Mouse (Mus musculus) frontal cortex, adult 2 months (tissue): ENCODE data around the gene Tgm7. TPM values are rescaled to one million over a fixed set of nuclear protein-coding genes. Genes with fewer than 3 reads are reported as not detected.

ENCODE experiments used
- DNase-seq, 2 experiments: peaks; one replicate each; pipeline ENCODE4 v3.0.0; 2022; ENCODE audit warnings: low spot score in 1 of 2; ENCODE audit errors: extremely low spot score in 1 of 2
- polyA plus RNA-seq: library from polyadenylated mRNA; depleted of rRNA; stranded (reverse); fragments of >200 nt; gene quantifications from 2 replicates; pipeline ENCODE4 v1.2.3, GENCODE M21; 2012; rRNA removed

Gene Tgm7
- polyA plus RNA-seq, 1 experiment: 0.78 TPM

DNA sequence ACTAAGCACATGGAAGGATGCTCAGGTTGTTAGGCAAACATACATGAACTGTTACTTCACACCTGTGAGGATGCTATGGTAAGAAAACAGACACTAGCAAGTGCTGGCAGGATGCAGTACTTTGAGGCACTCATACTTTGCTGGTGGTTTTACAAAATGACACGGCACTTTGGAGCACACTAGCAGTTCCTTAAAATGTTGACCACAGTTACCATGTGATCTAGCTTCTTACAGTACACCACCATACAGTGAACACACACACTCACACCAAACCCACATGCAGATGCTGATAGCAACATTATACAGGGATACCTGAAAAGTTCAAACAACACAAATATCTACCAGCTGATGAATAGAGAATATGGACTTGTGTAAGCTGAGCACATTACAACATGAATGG is 27.0 kb downstream of the Tgm7 start:
- no peak for DNase-seq

- no peak for DNase-seq
These were observed 34.8 kb downstream of the Tgm7 start for GRCm38 (mm10) chr2:121074747-121075146.

DNA sequence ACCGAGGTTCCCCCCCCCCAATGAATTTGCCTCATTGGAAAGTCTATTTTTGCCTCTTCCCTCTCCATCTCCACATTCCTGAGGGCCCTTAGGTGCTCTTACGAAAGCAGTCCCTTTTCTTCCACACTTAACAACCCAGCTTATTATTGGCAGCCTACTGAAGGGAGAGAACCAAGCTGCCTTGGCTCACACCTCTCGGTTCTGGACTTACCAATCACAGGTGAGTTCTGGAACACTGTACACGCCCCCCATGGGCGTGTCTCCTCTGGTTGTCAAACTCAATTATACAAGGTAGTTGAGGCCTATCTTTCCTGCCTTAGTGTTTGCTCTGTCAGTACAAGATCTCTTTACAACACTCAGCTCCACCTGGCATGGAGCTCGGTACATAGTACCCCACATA is 37.7 kb downstream of the Tgm7 start:
- DNase-seq: no peak

DNA sequence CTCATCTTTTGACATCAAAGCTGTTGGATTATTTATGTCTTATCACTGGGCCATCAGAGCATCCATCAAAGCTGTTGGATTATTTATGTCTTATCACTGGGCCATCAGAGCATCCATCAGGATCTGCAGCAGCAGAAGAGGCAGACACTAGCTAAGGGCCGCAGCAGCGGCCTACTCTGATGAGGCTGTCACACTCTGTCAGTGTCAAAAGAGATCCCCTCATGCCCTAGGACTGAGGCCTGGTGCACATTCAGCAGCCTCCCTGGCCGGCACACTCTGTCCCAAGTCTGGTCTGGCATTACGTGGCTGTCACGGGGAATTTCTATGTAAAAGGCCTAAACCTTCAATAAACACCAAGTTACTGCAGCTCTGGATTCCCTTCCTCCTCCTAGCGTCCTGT is 40.1 kb downstream of the Tgm7 start:
- no peak for DNase-seq

DNA sequence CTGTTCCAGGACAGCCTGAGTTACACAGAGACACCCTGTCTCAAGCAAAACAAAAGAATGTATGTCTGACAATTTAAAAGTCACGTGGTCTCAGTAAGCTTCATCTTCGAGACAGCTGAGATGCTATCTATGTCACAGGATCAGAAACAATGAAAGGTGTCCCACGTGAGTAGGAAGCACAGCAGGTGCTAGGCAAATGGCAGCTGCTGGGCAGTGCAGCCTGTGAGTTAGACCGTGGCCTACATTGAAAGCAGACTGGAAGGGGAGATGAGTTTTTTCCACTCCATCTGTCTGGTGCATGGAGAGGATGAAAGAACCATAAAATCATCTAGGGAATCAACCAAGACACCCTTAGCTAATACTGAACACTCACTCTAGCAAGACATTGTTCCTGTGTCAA is 42.5 kb downstream of the Tgm7 start:
- DNase-seq: no peak

- no peak for DNase-seq
These were observed 48.3 kb downstream of the Tgm7 start for GRCm38 (mm10) chr2:121061315-121061714.

DNA sequence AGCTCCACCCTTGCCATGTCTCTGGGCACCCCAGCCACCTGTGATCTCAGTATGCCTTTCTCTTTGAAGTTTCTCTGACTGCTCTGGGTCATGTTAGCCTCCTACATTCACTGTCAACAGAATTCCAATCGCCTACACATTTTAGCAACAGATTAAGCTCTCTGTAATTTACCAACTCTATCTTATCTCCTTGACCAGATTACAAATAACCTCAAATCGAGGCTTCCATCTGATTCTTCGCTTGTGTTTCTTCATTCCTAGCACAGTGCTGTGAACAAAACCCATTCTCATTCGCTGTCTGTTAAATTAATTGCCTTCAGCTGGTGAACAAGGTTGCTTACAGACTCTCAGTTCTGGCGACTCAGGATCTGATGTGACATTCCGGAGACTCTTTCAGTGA is 51.6 kb downstream of the Tgm7 start:
- no peak for DNase-seq

DNA sequence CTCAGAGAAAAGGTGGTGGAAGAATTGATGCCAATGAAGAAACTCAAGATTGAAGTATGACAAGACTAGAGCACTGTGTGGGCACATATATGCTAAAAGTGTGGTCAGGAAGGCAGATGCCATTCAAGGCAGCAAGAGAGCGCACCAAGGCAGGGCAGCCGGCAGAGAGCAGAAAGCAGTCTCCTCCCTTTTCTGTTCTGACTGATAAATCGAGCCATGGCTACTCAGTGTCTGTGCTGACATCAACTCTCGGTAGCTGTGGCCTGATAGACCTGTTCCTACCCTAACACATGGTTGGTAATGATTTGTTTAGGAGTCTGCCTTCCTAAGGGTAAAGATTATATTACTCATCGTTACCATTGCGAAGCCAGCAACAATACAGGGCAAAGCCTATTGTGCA is 53.7 kb downstream of the Tgm7 start:
- DNase-seq: no peak

DNA sequence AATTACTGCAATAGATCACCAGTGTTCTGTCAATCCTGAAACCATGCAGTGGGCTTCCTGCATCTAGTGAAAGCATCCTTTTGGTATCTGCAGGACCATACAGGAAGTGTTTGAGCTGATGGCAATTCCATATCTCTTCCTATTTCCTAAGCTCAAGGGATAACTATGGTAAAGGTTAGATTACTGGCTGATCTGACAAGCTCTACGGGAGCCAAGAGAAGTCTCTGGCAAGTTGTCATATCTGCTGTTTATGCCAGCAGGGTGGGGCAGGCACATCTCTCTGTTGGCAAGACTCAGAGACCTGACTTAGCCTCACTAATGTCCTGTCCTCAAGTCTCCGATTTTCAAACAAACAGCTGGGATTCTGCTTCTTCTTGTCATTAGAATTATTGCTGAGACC is 55.5 kb downstream of the Tgm7 start:
- no peak for DNase-seq

GRCm38 (mm10) chr2:121052176-121052575 is 57.4 kb downstream of the Tgm7 start:
- no peak for DNase-seq

DNA sequence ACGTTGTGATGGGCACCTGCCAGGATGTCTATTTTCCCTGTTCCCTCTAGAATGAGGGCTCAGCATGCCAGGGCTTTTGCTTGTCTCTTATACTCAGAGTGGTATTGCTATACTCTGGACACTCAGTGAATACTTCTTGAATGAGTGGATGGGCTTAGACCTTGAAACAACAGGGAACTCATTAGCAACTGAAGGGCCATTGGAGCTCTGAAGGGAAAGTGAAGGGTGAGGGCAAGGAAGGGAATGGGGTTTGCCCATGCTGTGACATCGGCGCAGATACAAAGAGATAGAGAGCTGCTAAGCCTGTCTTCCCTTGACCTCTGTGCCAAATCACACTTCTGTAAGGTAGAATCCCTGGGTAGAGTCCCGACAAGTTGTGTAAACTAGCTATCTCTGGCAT is 63.9 kb downstream of the Tgm7 start:
- DNase-seq: no peak

Other genes with a start within 250 kb of the Tgm7 start
- 18.2 and 21.0 TPM in 2 replicates for gene Ubr1, start 139.1 kb downstream of the Tgm7 start, polyA plus RNA-seq
- 28.1 and 29.7 TPM in 2 replicates for gene Tmem62, start 132.8 kb downstream of the Tgm7 start, polyA plus RNA-seq
- gene Ccndbp1, start 101.4 kb downstream of the Tgm7 start, polyA plus RNA-seq: 74.6 and 83.2 TPM in 2 replicates
- gene Epb42, start 72.7 kb downstream of the Tgm7 start, polyA plus RNA-seq: not detected in 2 replicates
- gene Tgm5, start 24.0 kb downstream of the Tgm7 start, polyA plus RNA-seq: 0.04 TPM in 2 replicates
- 21.2 and 22.5 TPM in 2 replicates for gene Adal, start 30.6 kb upstream of the Tgm7 start, polyA plus RNA-seq
- gene Lcmt2, start 30.9 kb upstream of the Tgm7 start, polyA plus RNA-seq: 5.1 and 6.1 TPM in 2 replicates
- gene Tubgcp4, start 60.9 kb upstream of the Tgm7 start, polyA plus RNA-seq: 32.1 and 34.7 TPM in 2 replicates
- gene Zscan29, start 61.3 kb upstream of the Tgm7 start, polyA plus RNA-seq: 3.8 and 4.0 TPM in 2 replicates
- gene Trp53bp1, start 161.6 kb upstream of the Tgm7 start, polyA plus RNA-seq: 77.5 and 90.7 TPM in 2 replicates
- gene Map1a, start 179.8 kb upstream of the Tgm7 start, polyA plus RNA-seq: 212 and 218 TPM in 2 replicates
- 96.5 and 104 TPM in 2 replicates for gene Ppip5k1, start 245.6 kb upstream of the Tgm7 start, polyA plus RNA-seq
- gene Ckmt1, start 247.9 kb upstream of the Tgm7 start, polyA plus RNA-seq: 224 and 248 TPM in 2 replicates